Mouse (Mus musculus) cerebellum, adult 9-11 months (tissue): ENCODE data around the gene Bend3.
A peak's percentile ranks its signal among the peaks of the same experiment; 100 is the strongest.

Experiments used
- DNase-seq: peaks from one replicate; pipeline ENCODE4 v3.0.0; 2022

Gene Bend3

GRCm38 (mm10) chr10:43478751-43479435, at the start of gene Bend3:
TSS of gene Bend3 (plus strand) at chr10:43478831.
- peak; percentile 66 for DNase-seq

GRCm38 (mm10) chr10:43430606-43431005, 48.0 kb upstream of the Bend3 start:
- DNase-seq = no peak

- no peak for DNase-seq
Measured at GRCm38 (mm10) chr10:43434326-43434725, 44.3 kb upstream of the Bend3 start.

- no peak for DNase-seq
Measured at GRCm38 (mm10) chr10:43435757-43436156, 42.9 kb upstream of the Bend3 start.

GRCm38 (mm10) chr10:43439492-43439941, 39.1 kb upstream of the Bend3 start:
- DNase-seq = no peak

GRCm38 (mm10) chr10:43440050-43440449, 38.6 kb upstream of the Bend3 start:
- DNase-seq = no peak

- no peak for DNase-seq
Measured at GRCm38 (mm10) chr10:43440981-43441740, 37.5 kb upstream of the Bend3 start.

GRCm38 (mm10) chr10:43448656-43449055, 30.0 kb upstream of the Bend3 start:
- no peak for DNase-seq

- DNase-seq = peak; percentile 73
Measured at GRCm38 (mm10) chr10:43451848-43452662, 26.6 kb upstream of the Bend3 start.

- no peak for DNase-seq
Measured at GRCm38 (mm10) chr10:43452663-43452996, 26.0 kb upstream of the Bend3 start.

- no peak for DNase-seq
Measured at GRCm38 (mm10) chr10:43454219-43454618, 24.4 kb upstream of the Bend3 start.

GRCm38 (mm10) chr10:43454671-43455070, 24.0 kb upstream of the Bend3 start:
- no peak for DNase-seq

- no peak for DNase-seq
Measured at GRCm38 (mm10) chr10:43462821-43463220, 15.8 kb upstream of the Bend3 start.

GRCm38 (mm10) chr10:43463227-43463626, 15.4 kb upstream of the Bend3 start:
- no peak for DNase-seq

GRCm38 (mm10) chr10:43466223-43466622, 12.4 kb upstream of the Bend3 start:
- no peak for DNase-seq

GRCm38 (mm10) chr10:43467659-43468058, 11.0 kb upstream of the Bend3 start:
- no peak for DNase-seq

GRCm38 (mm10) chr10:43468293-43468692, 10.3 kb upstream of the Bend3 start:
- DNase-seq = no peak

- no peak for DNase-seq
Measured at GRCm38 (mm10) chr10:43475376-43475775, 3.3 kb upstream of the Bend3 start.

GRCm38 (mm10) chr10:43477459-43477858, 1.2 kb upstream of the Bend3 start:
- no peak for DNase-seq

GRCm38 (mm10) chr10:43477865-43478681, 558 bp upstream of the Bend3 start:
- DNase-seq = peak; percentile 41

GRCm38 (mm10) chr10:43479436-43480157, 966 bp downstream of the Bend3 start:
- DNase-seq = peak; percentile 74
